Mouse (Mus musculus) midbrain, embryonic 16.5 days (tissue): ENCODE data around the gene Ttc17. TPM values are rescaled to one million over a fixed set of nuclear protein-coding genes. Genes with fewer than 3 reads are reported as not detected.

Experiments used
- ATAC-seq: fragments of 200-750 bp; cut with Nextera tagmentation; 2 replicates; pipeline ENCODE4 v1.8.0; 2017; ENCODE audit warnings: moderate TSS enrichment
- H3K27ac ChIP-seq: fragments of 300-500 bp; sonication (generic); 2 replicates; pipeline ENCODE4 v1.5.1; 2014; ENCODE audit warnings: mild to moderate bottlenecking, low read length, mixed read lengths
- H3K27me3 ChIP-seq: fragments of 300-500 bp; sonication (generic); 2 replicates; pipeline ENCODE4 v1.6.1; 2014; ENCODE audit warnings: low read depth, low read length, mixed read lengths; ENCODE audit not compliant: control insufficient read depth, insufficient read depth
- H3K36me3 ChIP-seq: fragments of 300-500 bp; sonication (generic); 2 replicates; pipeline ENCODE4 v1.6.1; 2014; ENCODE audit warnings: mild to moderate bottlenecking, low read length, moderate library complexity, mixed read lengths; ENCODE audit not compliant: control insufficient read depth, insufficient read depth
- H3K4me1 ChIP-seq: fragments of 300-500 bp; sonication (generic); 2 replicates; pipeline ENCODE4 v1.6.1; 2014; ENCODE audit warnings: mild to moderate bottlenecking, low read length, mixed read lengths; ENCODE audit not compliant: control insufficient read depth, insufficient read depth
- H3K4me2 ChIP-seq: fragments of 300-500 bp; sonication (generic); 2 replicates; pipeline ENCODE4 v1.6.1; 2014; ENCODE audit warnings: mild to moderate bottlenecking, low read length, mixed read lengths
- H3K4me3 ChIP-seq: fragments of 300-500 bp; sonication (generic); 2 replicates; pipeline ENCODE4 v1.5.1; 2014; ENCODE audit warnings: low read depth, mild to moderate bottlenecking, low read length, moderate library complexity, mixed read lengths
- H3K9ac ChIP-seq: fragments of 300-500 bp; sonication (generic); 2 replicates; pipeline ENCODE4 v1.6.1; 2014; ENCODE audit warnings: low read depth, low read length, mixed read lengths
- H3K9me3 ChIP-seq: fragments of 300-500 bp; sonication (generic); replicated peaks from 2 replicates; pipeline ENCODE4 v1.6.1; 2014; ENCODE audit warnings: mild to moderate bottlenecking, low read length, mixed read lengths; ENCODE audit not compliant: control insufficient read depth, poor library complexity, severe bottlenecking
- WGBS: fragments of 180-500 bp; shearing (Covaris S2); extraction: QIAGEN DNeasy Blood & Tissue Kit; methylation state at CpG from one replicate; pipeline ENCODE4 v1.1.7; 2014; 5-methylcytosine and 5-hydroxymethylcytosine counted together
- polyA plus RNA-seq: library from polyadenylated mRNA; unstranded; fragments of >200 nt; fragmentation: Nextera tagmentation; extraction: Ambion mirVana; gene quantifications from 2 replicates; pipeline ENCODE4 v1.2.1, GENCODE M21; 2015

Gene Ttc17
- 26.1 and 27.0 TPM in 2 replicates for polyA plus RNA-seq

DNA sequence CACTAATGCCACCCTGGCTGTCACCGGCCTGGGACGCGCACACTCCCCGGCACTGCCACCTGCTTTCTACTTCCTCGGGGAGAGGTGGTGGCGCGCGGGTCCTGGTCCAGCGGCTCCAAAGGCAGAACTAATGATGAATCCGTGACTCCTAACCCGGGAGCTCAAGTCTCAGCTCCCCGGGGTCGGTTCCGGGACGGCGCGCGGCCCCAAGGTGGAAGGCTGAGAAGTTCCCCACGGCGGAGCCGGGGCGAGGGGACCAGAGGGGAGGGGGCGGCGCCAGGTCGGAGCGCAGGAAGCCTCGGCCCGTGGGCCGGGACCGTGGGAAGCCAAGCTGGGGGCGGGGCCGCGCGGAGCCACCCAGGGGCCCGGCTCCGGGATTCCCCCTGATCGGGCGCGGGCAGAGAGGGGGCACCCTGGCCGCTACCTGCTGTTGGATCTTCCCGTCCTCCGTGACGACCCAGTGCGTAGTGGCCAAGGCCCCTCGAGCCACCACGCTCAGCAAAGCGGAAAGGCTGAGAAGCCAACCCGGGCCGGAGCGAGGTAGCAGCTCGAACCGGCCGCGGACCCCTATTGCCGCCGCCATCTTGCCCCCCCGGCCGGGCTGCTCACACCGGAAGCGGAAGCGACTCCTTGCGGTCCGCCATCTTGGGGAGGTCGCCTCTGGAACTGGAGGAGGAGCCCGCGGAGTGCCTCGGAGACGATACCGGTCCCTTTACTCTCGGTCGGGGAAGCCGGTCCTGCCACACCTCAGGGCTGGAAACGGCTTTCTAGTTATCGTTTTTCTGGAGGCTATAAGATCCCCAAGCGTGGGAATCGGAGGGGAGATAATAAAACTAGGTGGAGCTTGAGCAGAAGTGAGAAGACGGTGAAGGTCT, at the start of gene Ttc17:
Ttc17 (minus strand) TSS at position 607 of the 875 bp plus-strand sequence.
- ATAC-seq, result peak; percentile 95
- H3K9ac ChIP-seq, result peak within 1 kb of the TSS; percentile 95

DNA sequence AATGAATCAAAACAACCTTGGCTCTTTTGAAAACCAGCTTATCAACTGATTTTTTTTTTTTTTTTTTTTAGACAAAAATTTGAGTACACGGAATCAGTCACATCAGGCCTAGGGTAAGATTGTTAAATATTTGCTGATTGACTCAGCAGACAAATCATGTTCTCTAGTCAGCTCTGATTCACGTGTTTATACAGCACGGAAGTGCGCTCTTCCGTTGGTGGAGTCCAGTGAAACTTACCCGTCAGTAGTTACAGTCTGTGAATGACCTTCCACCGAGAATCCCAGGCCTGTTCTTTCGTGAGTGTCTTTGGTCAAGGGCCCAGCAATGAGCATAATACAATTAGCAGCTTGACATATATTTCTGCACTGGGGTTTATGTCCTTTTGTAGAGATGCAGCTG, 43.2 kb upstream of the Ttc17 start:
- ATAC-seq, result no peak
- H3K9ac ChIP-seq, result no peak overlapping the region
- H3K36me3 ChIP-seq, result no peaks in the 10 kb centered on the region
- 89% methylated on average over 8 of the region's 8 CpGs for WGBS
- no peak overlapping the region for H3K27ac ChIP-seq
- no peak overlapping the region for H3K4me3 ChIP-seq
- H3K4me2 ChIP-seq, result no peak overlapping the region
- no peaks in the 10 kb centered on the region for H3K9me3 ChIP-seq
- no peaks in the 10 kb centered on the region for H3K27me3 ChIP-seq
- no peaks in the 10 kb centered on the region for H3K4me1 ChIP-seq

More for the DNA sequence above, at the start of gene Ttc17:
- WGBS, result under 1% methylated on average over 64 of the region's 77 CpGs
- Histone ChIP-seq H3K36me3 (peaks cover 3% of the 10 kb centered on the region; the same call in 1 of the 2 replicates), H3K9me3 (no peaks in the 10 kb centered on the region), H3K27ac (peak within 1 kb of the TSS; percentile 92), H3K4me3 (peak within 1 kb of the TSS; percentile 63), H3K27me3 (no peaks in the 10 kb centered on the region), H3K4me2 (peak within 1 kb of the TSS; percentile 84), H3K4me1 (peaks cover 26% of the 10 kb centered on the region)

DNA sequence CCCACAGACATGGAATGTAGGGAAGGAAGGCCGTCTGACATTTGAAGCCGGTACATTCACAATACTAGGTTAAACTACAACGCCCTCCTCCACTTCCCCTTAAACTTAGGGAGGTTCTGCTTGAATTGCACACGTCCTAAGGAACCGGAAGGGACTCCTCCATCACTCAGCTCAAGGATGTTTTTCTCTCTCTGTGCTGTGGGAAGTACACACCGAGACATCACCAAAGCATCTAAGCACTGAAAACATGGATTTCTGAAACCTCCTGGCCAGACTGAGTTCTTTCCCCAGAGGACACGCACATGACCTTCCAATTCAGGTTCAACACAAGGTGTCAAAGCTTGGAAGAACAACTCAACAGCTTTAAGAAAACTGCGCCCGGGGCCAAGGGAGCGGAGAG, 30.5 kb upstream of the Ttc17 start:
- ATAC-seq, result no peak
- Histone ChIP-seq H3K9ac (peak overlapping the region; percentile 90), H3K36me3 (no peaks in the 10 kb centered on the region), H3K4me1 (peaks cover 18% of the 10 kb centered on the region), H3K9me3 (no peaks in the 10 kb centered on the region), H3K4me3 (peak overlapping the region; percentile 91), H3K27me3 (no peaks in the 10 kb centered on the region), H3K27ac (no peak overlapping the region), H3K4me2 (peak overlapping the region; percentile 91)
- WGBS, result under 1% methylated on average over 10 of the region's 10 CpGs

DNA sequence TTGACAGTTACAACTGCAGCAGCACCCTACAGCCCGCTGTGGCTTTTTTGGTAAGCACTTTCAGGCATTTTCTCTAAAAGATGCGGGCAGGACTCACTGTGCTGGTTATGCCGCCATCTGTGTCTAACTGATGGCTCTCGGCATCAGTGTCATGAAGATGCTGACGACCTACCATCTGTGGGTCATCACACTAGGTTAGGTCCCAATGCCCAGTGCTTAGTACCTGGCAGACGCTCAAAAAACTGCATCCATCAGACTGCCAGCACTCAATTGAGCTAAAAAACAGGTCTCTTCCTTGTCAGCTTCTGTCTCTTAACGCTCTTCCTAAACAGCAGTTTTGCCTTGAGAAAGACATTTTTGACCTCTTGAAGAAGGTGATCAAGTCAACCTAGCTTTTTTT, 29.0 kb upstream of the Ttc17 start:
- no peak for ATAC-seq
- H3K36me3 ChIP-seq, result no peaks in the 10 kb centered on the region
- no peaks in the 10 kb centered on the region for H3K27me3 ChIP-seq
- peaks cover 18% of the 10 kb centered on the region for H3K4me1 ChIP-seq
- no peak overlapping the region for H3K4me3 ChIP-seq
- no peak overlapping the region for H3K9ac ChIP-seq
- H3K4me2 ChIP-seq, result no peak overlapping the region
- H3K9me3 ChIP-seq, result no peaks in the 10 kb centered on the region
- H3K27ac ChIP-seq, result no peak overlapping the region
- WGBS, result 84% methylated on average over 7 of the region's 7 CpGs

DNA sequence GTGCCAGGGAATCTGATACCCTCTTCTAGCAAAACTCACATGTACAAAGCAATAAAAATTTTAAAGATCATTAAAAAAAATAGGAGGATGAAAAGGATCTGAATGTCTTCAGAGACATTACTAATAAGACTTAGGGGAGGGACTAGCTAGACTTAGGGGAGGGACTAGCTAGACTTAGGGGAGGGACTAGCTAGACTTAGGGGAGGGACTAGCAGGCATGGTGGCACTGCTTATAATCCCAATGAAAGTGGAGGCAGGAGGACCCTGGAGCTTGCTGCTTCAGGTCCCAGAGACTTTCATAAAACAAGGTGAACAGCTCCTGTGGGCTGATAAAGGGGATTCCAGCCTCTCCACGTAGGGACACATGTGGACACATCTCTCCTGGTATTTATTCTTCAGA, 28.3 kb upstream of the Ttc17 start:
- peaks cover 18% of the 10 kb centered on the region for H3K4me1 ChIP-seq
- H3K4me3 ChIP-seq, result no peak overlapping the region
- no peak overlapping the region for H3K27ac ChIP-seq
- no peak for ATAC-seq
- H3K27me3 ChIP-seq, result no peaks in the 10 kb centered on the region
- 59% methylated on average over 1 of the region's 1 CpGs for WGBS
- no peaks in the 10 kb centered on the region for H3K36me3 ChIP-seq
- H3K4me2 ChIP-seq, result no peak overlapping the region
- no peak overlapping the region for H3K9ac ChIP-seq
- H3K9me3 ChIP-seq, result no peaks in the 10 kb centered on the region

DNA sequence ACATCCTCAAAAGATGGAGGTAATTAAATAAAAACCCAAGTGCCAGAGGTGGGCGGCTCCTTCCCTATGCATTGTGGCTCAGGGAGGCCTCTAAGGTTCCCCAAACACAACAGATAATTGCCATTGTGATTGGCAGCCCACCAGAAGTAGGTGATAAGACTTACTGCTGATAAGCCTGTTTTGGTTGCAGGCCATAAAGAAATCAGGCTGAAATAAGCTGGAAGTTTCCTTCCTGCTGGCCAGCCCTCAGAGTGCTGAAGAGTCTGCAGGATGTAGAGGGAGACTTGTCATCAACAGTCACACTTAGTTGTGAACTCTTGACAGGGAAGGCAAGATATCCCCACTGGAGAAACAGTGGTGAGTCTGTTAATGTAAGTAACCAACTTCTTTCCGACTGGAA, 25.7 kb upstream of the Ttc17 start:
- no peak overlapping the region for H3K4me2 ChIP-seq
- no peaks in the 10 kb centered on the region for H3K36me3 ChIP-seq
- ATAC-seq, result no peak
- no peak overlapping the region for H3K4me3 ChIP-seq
- WGBS, result 95% methylated on average over 2 of the region's 2 CpGs
- no peaks in the 10 kb centered on the region for H3K9me3 ChIP-seq
- H3K27ac ChIP-seq, result no peak overlapping the region
- H3K27me3 ChIP-seq, result no peaks in the 10 kb centered on the region
- H3K4me1 ChIP-seq, result peaks cover 18% of the 10 kb centered on the region
- no peak overlapping the region for H3K9ac ChIP-seq

DNA sequence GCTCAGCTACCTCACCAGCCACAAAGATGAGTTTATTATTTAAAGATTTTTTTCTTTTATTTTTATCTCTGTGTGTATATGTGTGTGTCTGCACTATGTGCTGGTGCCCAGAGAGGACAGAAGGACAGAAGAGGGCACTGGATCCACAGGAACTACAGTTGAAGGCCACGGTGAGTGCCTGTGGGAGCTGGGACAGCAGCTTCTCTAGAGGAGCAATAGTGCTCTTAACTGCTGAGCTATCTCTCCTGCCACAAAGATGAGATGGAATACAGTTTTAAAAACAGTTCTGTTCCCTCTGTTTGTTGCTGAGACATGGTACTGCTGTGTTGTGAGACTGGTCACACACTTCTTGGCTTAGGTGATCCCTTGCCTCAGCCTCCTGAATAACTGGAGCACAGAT, 22.0 kb upstream of the Ttc17 start:
- WGBS, result 85% methylated on average over 1 of the region's 1 CpGs
- no peaks in the 10 kb centered on the region for H3K9me3 ChIP-seq
- no peak overlapping the region for H3K27ac ChIP-seq
- H3K9ac ChIP-seq, result no peak overlapping the region
- H3K4me1 ChIP-seq, result no peaks in the 10 kb centered on the region
- peaks cover 18% of the 10 kb centered on the region for H3K36me3 ChIP-seq
- H3K27me3 ChIP-seq, result no peaks in the 10 kb centered on the region
- H3K4me2 ChIP-seq, result no peak overlapping the region
- no peak overlapping the region for H3K4me3 ChIP-seq
- ATAC-seq, result no peak

DNA sequence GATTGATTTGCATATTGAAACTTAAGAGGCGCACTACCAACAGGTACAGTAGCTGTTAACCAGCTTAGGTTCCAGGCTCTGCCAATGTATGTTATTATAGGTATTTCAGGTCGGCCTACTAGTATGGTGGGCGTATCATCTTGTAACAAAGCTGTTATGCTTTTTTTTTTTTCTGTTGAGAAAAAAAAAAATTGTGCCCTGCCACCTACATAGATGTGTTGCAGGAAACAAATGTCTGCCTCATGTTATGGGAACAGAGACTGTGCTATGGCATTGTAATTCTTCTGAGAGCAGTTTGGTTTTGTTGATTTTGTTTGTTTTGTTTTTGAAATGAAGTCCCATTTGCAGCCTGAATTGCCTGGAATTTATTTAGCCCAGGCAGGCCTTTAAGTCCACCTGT, 952 bp upstream of the Ttc17 start:
- 33% methylated on average over 3 of the region's 3 CpGs for WGBS
- Histone ChIP-seq H3K9me3 (no peaks in the 10 kb centered on the region), H3K27me3 (no peaks in the 10 kb centered on the region), H3K27ac (no peak overlapping the region), H3K4me2 (peak overlapping the region; percentile 84), H3K36me3 (peaks cover 4% of the 10 kb centered on the region; the same call in 1 of the 2 replicates), H3K9ac (peak overlapping the region; percentile 95), H3K4me1 (peaks cover 26% of the 10 kb centered on the region), H3K4me3 (peak overlapping the region; percentile 63)
- 0 out of 2 replicates have a peak, but pooled peaks have one; percentile 2 for ATAC-seq

DNA sequence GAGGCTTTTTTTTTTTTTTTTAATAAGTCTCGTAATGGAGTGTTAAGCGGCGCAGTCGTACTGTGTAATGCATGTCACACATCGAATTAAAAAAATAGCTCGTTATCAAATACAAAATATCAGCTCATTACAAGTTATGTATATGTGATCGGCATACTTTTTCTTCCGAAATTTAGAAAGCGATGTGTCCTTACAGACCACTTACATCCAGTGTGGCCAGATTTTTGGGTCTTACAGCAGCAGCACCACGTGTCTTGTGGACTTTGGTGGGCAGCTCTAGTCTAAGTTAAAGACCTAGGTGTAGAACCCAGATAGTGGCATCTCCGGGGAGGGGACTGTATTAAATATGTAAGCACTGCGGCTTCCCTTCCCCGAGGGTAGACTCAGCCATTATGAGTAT, 532 bp upstream of the Ttc17 start:
- no peaks in the 10 kb centered on the region for H3K9me3 ChIP-seq
- H3K9ac ChIP-seq, result peak overlapping the region; percentile 95
- 3% methylated on average over 13 of the region's 13 CpGs for WGBS
- peak; percentile 32; the same call in 1 of the 2 replicates for ATAC-seq
- peak overlapping the region; percentile 92 for H3K27ac ChIP-seq
- peak overlapping the region; percentile 63 for H3K4me3 ChIP-seq
- peaks cover 26% of the 10 kb centered on the region for H3K4me1 ChIP-seq
- H3K4me2 ChIP-seq, result peak overlapping the region; percentile 84
- peaks cover 4% of the 10 kb centered on the region; the same call in 1 of the 2 replicates for H3K36me3 ChIP-seq
- no peaks in the 10 kb centered on the region for H3K27me3 ChIP-seq
